Mouse (Mus musculus): ENCODE measurements around the gene Dact1. TPM values are rescaled to one million over a fixed set of nuclear protein-coding genes. Genes with fewer than 3 reads are reported as not detected.

The Dact1 gene
- polyA plus RNA-seq, 1 experiment from 2014 or later, result 7.3 TPM

DNA sequence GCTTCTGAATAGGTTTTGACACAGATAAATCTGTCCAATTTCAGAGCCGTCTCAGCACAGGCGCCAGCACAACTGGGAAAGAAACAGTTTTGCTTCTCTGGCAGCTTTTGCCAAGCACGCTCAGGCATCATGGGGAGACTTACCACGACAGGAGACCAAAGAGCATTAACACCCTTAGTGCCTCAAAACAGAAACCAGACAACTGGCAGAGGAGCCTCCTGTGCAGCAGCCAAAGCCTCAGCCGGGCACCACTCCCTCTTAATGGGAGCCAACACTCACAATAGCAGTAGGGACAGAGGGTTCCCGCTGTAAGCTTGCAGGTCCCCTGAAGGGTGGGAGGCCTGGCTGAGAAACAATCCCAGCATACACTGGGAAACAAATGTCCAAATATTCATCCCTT lies 56.5 kb downstream of the Dact1 start:
- Histone ChIP-seq H3K4me3 (ENCODE audit: low read depth, low read length) (no peak overlapping the region), H3K9ac (ENCODE audit: low read depth, low read length) (no peak overlapping the region), H3K27ac (ENCODE audit: low read depth, low read length) (no peak overlapping the region), H3K4me1 (replicated peaks; ENCODE audit: control insufficient read depth, insufficient read depth, low read length) (no peaks in the 10 kb centered on the region), H3K27me3 (replicated peaks; ENCODE audit: control insufficient read depth, insufficient read depth, low read length) (no peaks in the 10 kb centered on the region), H3K4me2 (no peak overlapping the region), H3K9me3 (ENCODE audit: control insufficient read depth, low read length) (no peaks in the 10 kb centered on the region), H3K36me3 (ENCODE audit: control insufficient read depth, insufficient read depth, low read length) (no peaks in the 10 kb centered on the region)
- WGBS, result 62% methylated on average over 6 of the region's 6 CpGs
- ATAC-seq (replicated peaks; ENCODE audit: low FRiP score) (no peak), DNase-seq (ENCODE audit: low spot score) (no peak)

DNA sequence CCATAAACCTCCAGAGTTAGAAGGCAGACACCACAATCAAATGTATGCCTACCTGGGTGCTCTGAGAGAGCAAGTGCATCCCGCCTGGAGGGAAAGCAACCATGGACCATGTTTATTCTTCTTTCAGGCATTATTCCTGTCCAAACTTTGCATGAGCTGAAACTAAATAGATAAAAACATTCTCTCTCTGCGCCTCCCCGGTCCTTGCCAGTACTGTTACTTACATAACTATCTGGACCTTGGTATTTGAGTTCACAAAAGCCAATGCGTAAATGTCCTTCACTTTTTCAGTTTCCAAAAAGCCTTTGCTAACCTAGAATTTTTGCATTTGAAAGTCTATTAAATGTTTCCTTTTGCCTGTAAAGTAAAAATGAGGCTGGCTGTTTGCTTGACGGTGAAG lies 58.9 kb downstream of the Dact1 start:
- no peak overlapping the region for H3K4me2 ChIP-seq
- H3K9me3 ChIP-seq (ENCODE audit: control insufficient read depth, low read length), result no peaks in the 10 kb centered on the region
- no peak for ATAC-seq (replicated peaks; ENCODE audit: low FRiP score)
- no peak for DNase-seq (ENCODE audit: low spot score)
- H3K27me3 ChIP-seq (replicated peaks; ENCODE audit: control insufficient read depth, insufficient read depth, low read length), result no peaks in the 10 kb centered on the region
- no peak overlapping the region for H3K27ac ChIP-seq (ENCODE audit: low read depth, low read length)
- no peaks in the 10 kb centered on the region for H3K4me1 ChIP-seq (replicated peaks; ENCODE audit: control insufficient read depth, insufficient read depth, low read length)
- WGBS, result 65% methylated on average over 5 of the region's 5 CpGs
- no peaks in the 10 kb centered on the region for H3K36me3 ChIP-seq (ENCODE audit: control insufficient read depth, insufficient read depth, low read length)
- H3K4me3 ChIP-seq (ENCODE audit: low read depth, low read length), result no peak overlapping the region
- H3K9ac ChIP-seq (ENCODE audit: low read depth, low read length), result no peak overlapping the region

Other genes starting within 250 kb of the Dact1 start
- not detected in 2 replicates for gene Tomm20l, start 198.5 kb upstream of the Dact1 start, polyA plus RNA-seq (2014; fragmentation: Nextera tagmentation; extraction: Ambion mirVana)
- 109 and 120 TPM in 2 replicates for gene Timm9, start 173.2 kb upstream of the Dact1 start, polyA plus RNA-seq (2014; fragmentation: Nextera tagmentation; extraction: Ambion mirVana)
- gene 2700049A03Rik, start 173.0 kb upstream of the Dact1 start, polyA plus RNA-seq (2014; fragmentation: Nextera tagmentation; extraction: Ambion mirVana), result 12.2 TPM in 2 replicates